Mouse (Mus musculus): ENCODE data around the gene Gle1. TPM values are rescaled to one million over a fixed set of nuclear protein-coding genes. Genes with fewer than 3 reads are reported as not detected.

Gene Gle1
- polyA plus RNA-seq, 1 experiment = 85.8 TPM

DNA sequence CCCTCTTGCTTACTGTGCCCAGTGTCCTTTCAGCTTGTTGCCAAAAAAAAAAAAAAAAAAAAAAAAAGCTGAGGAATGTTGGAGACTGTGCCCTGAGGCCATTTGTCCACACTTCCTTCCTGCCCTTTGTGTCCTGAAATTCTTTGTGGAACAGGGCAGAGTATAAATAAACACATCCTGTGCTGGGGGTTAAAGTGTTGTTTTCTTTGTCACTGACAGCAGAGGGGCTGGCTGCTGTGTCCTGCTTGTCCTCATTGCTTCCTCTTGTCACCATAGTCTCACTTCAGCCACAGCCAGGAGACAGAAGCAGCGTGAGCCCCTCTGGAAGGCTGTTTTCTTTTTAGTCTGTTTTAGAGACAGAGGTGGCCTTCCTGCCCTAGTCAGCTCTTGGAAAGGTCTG, 9.5 kb downstream of the Gle1 start:
- no peak for TF ChIP-seq GATA1 (IDR thresholded peaks at IDR 0.05; ENCODE audit: low read length)

DNA sequence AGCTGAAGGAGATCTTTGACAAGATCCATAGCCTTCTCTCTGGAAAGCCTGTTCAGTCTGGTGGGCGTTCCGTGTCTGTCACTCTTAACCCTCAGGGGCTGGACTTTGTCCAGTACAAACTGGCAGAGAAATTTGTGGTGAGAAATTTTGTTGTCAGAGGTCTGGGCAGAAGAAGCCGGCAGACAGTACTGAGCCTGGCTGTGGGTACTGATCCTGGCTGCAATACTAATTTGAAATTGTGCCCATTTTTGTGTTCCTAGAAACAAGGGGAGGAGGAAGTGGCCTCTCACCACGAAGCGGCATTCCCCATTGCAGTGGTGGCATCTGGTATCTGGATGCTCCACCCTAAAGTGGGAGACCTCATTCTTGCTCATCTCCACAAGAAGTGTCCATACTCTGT, 13.7 kb downstream of the Gle1 start:
- no peak for TF ChIP-seq GATA1 (IDR thresholded peaks at IDR 0.05; ENCODE audit: low read length)

- no peak for TF ChIP-seq GATA1 (IDR thresholded peaks at IDR 0.05; ENCODE audit: low read length)
These were observed 26.0 kb downstream of the Gle1 start for GRCm38 (mm10) chr2:29961246-29961645.

DNA sequence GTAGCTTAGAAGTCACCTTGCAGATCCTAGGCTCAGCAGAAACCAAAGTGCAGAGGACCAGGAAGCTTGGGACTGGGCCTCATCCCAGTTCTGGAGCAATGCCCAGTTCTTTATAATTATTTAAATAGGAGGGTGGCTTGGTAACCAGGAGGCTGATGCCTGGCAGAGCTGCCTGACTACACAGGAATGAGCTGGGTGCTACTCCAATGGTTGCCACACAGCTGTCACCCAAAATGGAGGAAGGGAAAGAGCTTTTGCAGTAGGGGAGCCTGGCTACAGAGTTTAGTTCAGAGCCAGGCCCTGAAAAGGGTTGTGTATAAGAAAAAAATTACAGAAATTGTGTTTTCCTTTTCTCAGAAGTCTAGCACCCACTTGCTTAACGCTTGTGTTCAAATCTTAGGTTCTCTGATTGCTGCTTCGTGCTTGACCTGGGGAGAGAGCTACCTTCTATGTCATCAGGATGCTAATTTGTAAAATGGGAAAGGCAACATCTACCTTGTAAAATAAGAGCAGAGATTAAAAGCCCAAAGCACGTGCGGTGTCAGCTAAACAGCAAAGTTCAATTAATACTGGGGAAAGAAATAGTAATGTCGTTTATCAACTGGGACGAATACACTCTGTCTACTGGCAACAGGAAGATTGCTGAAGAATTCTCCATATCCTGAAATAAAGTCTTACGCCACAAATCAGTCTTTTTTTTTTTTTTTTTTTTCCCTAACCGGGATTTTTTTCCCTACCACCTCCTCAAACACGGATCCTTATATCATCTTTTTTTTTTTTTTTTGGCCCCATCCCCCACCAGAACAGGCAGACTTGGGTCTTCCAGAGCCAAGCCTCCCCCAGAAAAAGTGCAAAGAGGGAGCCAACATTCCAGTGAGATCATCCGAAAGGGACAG, 29.4 kb downstream of the Gle1 start:
- TF ChIP-seq GATA1 (IDR thresholded peaks at IDR 0.05; ENCODE audit: low read length) = no peak

- no peak for TF ChIP-seq GATA1 (IDR thresholded peaks at IDR 0.05; ENCODE audit: low read length)
These were observed 30.1 kb downstream of the Gle1 start, which contains the start of gene Sptan1 for GRCm38 (mm10) chr2:29965250-29965843. TSS of gene Sptan1 (plus strand) at chr2:29965560.

DNA sequence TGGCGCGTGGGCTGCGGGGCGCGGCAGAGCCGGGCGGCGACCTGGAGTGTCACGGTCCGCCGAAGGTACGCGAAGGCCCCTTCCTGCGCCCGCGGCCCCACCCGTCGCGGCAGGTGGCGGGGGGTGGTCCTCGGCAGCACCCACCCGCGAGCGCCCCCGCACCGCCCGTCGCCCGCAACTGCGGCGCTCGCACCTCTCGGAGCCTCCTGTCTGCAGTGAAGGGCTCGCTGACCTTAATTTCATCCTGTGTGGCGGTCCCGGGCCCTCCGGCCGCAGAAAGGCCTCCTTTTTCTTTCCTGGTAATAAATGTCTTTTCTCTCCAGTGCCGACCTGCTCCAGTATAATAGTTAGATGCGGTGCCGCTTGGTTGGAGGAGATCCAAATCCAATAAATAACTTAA, 30.7 kb downstream of the Gle1 start:
- no peak for TF ChIP-seq GATA1 (IDR thresholded peaks at IDR 0.05; ENCODE audit: low read length)

DNA sequence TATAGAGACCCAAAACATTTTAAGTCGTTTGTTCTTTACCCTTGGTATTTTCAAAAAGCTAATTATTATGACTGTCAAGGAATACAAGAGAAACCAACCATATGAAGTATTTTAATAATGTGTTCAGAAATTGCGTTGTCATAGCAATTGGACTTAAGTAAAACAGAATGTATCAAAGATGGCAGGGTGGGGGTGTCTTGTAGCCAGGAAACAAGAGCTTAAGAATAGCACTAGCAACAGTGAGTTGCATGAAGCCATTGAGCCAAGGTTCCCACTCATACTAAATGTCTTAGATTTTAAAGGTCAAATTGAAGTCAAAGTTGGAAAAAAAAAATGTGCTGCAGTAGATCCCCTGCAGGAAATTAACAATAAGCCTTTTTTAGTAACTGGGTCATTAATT, 31.6 kb downstream of the Gle1 start:
- no peak for TF ChIP-seq GATA1 (IDR thresholded peaks at IDR 0.05; ENCODE audit: low read length)

DNA sequence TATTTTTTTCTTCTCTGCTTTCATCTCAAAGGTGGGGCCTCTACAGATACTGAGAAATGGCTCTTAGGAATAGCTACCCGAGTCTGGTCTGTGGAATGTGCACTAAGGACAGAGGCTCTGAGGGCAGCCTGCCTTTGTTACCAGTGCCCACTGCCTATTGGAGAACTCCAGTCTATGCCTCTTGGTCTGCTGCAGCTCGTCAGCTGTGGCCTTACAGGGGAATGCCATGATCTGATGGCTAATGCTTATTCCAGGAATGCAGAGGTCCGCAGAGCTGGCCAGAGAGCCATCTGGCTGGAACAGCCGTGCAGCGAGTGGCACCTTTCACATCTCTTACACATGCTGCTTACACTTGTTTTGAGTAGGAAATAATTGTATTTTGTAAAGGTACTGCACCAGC, 32.5 kb downstream of the Gle1 start:
- TF ChIP-seq GATA1 (IDR thresholded peaks at IDR 0.05; ENCODE audit: low read length) = no peak

GRCm38 (mm10) chr2:29968638-29969037, 33.4 kb downstream of the Gle1 start:
- TF ChIP-seq GATA1 (IDR thresholded peaks at IDR 0.05; ENCODE audit: low read length) = no peak

- TF ChIP-seq GATA1 (IDR thresholded peaks at IDR 0.05; ENCODE audit: low read length) = peak; percentile 57
These were observed 36.8 kb downstream of the Gle1 start for GRCm38 (mm10) chr2:29971838-29972635.

- no peak for TF ChIP-seq GATA1 (IDR thresholded peaks at IDR 0.05; ENCODE audit: low read length)
These were observed 38.3 kb downstream of the Gle1 start for GRCm38 (mm10) chr2:29973525-29973924.

DNA sequence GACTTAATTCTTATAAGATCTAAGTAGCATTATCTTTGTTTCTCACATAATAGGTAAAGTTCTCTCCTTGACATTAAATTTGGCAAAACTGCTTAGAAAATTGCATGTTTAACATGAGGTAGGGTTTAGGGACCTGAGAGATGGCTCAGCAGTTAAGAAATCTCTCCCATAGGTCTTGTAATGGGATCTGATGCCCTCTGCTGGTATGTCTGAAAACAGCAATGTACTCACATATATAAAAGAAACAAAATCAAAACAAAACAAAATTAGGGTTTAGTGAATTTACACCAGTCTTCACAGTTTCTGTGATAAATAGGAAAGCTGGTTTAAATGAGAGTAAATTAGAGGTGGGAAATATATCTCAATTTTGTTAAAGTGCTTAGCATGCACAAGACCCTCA, 42.1 kb downstream of the Gle1 start:
- no peak for TF ChIP-seq GATA1 (IDR thresholded peaks at IDR 0.05; ENCODE audit: low read length)

- no peak for TF ChIP-seq GATA1 (IDR thresholded peaks at IDR 0.05; ENCODE audit: low read length)
These were observed 45.4 kb downstream of the Gle1 start for GRCm38 (mm10) chr2:29980661-29981060.

GRCm38 (mm10) chr2:29991962-29992361, 56.7 kb downstream of the Gle1 start:
- TF ChIP-seq GATA1 (IDR thresholded peaks at IDR 0.05; ENCODE audit: low read length) = no peak

DNA sequence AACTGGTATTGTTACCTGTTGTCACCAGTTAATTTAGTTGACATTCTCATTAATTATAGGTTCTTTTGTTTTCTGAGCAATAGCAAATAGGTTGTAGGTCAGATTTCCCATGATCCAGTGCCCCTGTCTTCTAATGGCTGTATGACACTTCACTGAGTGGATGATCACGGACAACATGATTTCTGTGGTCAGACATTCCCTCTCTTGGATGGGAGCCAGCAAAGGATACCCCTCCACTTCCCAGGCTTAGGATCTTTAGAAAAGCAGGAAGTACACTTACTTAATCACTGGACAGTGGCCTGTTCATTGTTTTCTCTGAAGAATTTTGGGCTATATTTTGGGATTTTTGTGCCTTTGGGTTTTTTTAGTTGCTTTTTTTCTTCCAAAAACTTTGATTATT, 73.9 kb downstream of the Gle1 start:
- TF ChIP-seq GATA1 (IDR thresholded peaks at IDR 0.05; ENCODE audit: low read length) = no peak

Other genes starting within 250 kb of the Gle1 start
- not detected in 2 replicates for gene Gm13420, start 183.7 kb upstream of the Gle1 start, polyA plus RNA-seq (2012)
- not detected in 2 replicates for gene Gm13547, start 176.1 kb upstream of the Gle1 start, polyA plus RNA-seq (2012)
- 173 and 218 TPM in 2 replicates for gene Coq4, start 147.9 kb upstream of the Gle1 start, polyA plus RNA-seq (2012)
- 7.6 and 14.8 TPM in 2 replicates for gene Trub2, start 146.9 kb upstream of the Gle1 start, polyA plus RNA-seq (2012)
- 8.8 and 10.6 TPM in 2 replicates for gene Slc27a4, start 132.8 kb upstream of the Gle1 start, polyA plus RNA-seq (2012)
- 40.5 and 77.1 TPM in 2 replicates for gene Urm1, start 115.4 kb upstream of the Gle1 start, polyA plus RNA-seq (2012)
- gene Cercam, start 66.3 kb upstream of the Gle1 start, polyA plus RNA-seq (2012) = 22.5 and 33.9 TPM in 2 replicates
- gene Odf2, start 46.2 kb upstream of the Gle1 start, polyA plus RNA-seq (2012) = 16.8 and 23.7 TPM in 2 replicates
- 3.4 and 4.7 TPM in 2 replicates for gene Sptan1, start 30.1 kb downstream of the Gle1 start, polyA plus RNA-seq (2012)
- gene Wdr34, start 113.5 kb downstream of the Gle1 start, polyA plus RNA-seq (2012) = 29.5 and 36.5 TPM in 2 replicates
- 618 and 765 TPM in 2 replicates for gene Set, start 122.0 kb downstream of the Gle1 start, polyA plus RNA-seq (2012)
- 26.9 and 29.7 TPM in 2 replicates for gene Pkn3, start 142.3 kb downstream of the Gle1 start, polyA plus RNA-seq (2012)
- gene Zdhhc12, start 158.2 kb downstream of the Gle1 start, polyA plus RNA-seq (2012) = 42.0 and 45.2 TPM in 2 replicates
- gene Zer1, start 189.2 kb downstream of the Gle1 start, polyA plus RNA-seq (2012) = 11.1 and 18.6 TPM in 2 replicates
- gene Tbc1d13, start 198.3 kb downstream of the Gle1 start, polyA plus RNA-seq (2012) = 26.0 and 27.7 TPM in 2 replicates
- gene Endog, start 236.1 kb downstream of the Gle1 start, polyA plus RNA-seq (2012) = 53.8 and 67.9 TPM in 2 replicates
- 50.7 and 54.1 TPM in 2 replicates for gene Spout1, start 243.0 kb downstream of the Gle1 start, polyA plus RNA-seq (2012)